Mouse (Mus musculus) erythroblast, embryonic 14.5 days (primary cell): Measurements from ENCODE around the gene Olfr1444.

Experiments used
- GATA1 ChIP-seq: IDR thresholded peaks from 2 replicates; pipeline ENCODE4 v1.6.1; 2012; ENCODE audit warnings: low read length, inconsistent platforms, mixed read lengths
- TAL1 ChIP-seq: IDR thresholded peaks from 3 replicates; pipeline ENCODE4 v1.6.1; 2012; ENCODE audit warnings: low read length, inconsistent platforms, mixed read lengths

- TF ChIP-seq GATA1 = no peak
- no peak for TF ChIP-seq TAL1
Measured at GRCm38 (mm10) chr19:12903643-12904042, 46.6 kb downstream of the Olfr1444 start, which contains the start of gene Olfr1447.
